Mouse (Mus musculus): ENCODE results near the gene Sf1.

GRCm38 (mm10) chr19:6352107-6352505 is 11.4 kb upstream of the Sf1 start:
- TF ChIP-seq CTCF (IDR thresholded peaks at IDR 0.05; ENCODE audit: insufficient read depth, low read depth, low read length) (no peak), POLR2A (IDR thresholded peaks at IDR 0.05; ENCODE audit: insufficient read depth, low read depth, low read length) (no peak)
